Mouse (Mus musculus) small intestine, adult 2 months (tissue): ENCODE measurements around the gene Ift81. TPM values are rescaled to one million over a fixed set of nuclear protein-coding genes. Genes with fewer than 3 reads are reported as not detected.
"Not testable (repeated sequence)": the region's sequence is repeated elsewhere in the genome, so short reads cannot be mapped to it uniquely, and the experiment has no call there.

Experiments
- H3K27ac ChIP-seq: fragments of 200-500 bp; 2 replicates; pipeline ENCODE4 v1.5.1; 2012; ENCODE audit warnings: low read depth, low read length, control low read depth, inconsistent platforms; ENCODE audit not compliant: insufficient read depth
- H3K27me3 ChIP-seq: fragments of 200-500 bp; 2 replicates; pipeline ENCODE4 v1.6.1; 2012; ENCODE audit warnings: mild to moderate bottlenecking, moderate library complexity, low read length, inconsistent platforms; ENCODE audit not compliant: control insufficient read depth, insufficient read depth
- H3K36me3 ChIP-seq: fragments of 200-500 bp; 2 replicates; pipeline ENCODE4 v1.6.1; 2012; ENCODE audit warnings: mild to moderate bottlenecking, low read length, control low read depth, inconsistent platforms; ENCODE audit not compliant: control insufficient read depth, insufficient read depth
- H3K4me1 ChIP-seq: fragments of 200-500 bp; 2 replicates; pipeline ENCODE4 v1.6.1; 2012; ENCODE audit warnings: low read length, inconsistent platforms, mixed read lengths; ENCODE audit not compliant: control insufficient read depth, insufficient read depth, insufficient read length
- H3K4me3 ChIP-seq: fragments of 200-500 bp; 2 replicates; pipeline ENCODE4 v1.5.1; 2012; ENCODE audit warnings: low read depth, mild to moderate bottlenecking, control low read depth, inconsistent platforms, low read length, moderate library complexity
- CTCF ChIP-seq: fragments of 200-500 bp; IDR thresholded peaks from 2 replicates; pipeline ENCODE4 v1.5.1; 2012; ENCODE audit warnings: low read depth, mild to moderate bottlenecking, control low read depth, inconsistent platforms, low read length, moderate library complexity, mixed read lengths; ENCODE audit not compliant: insufficient replicate concordance, insufficient read length; ENCODE audit errors: extremely low read depth
- POLR2A ChIP-seq: fragments of 200-500 bp; IDR thresholded peaks from 2 replicates; pipeline ENCODE4 v1.6.1; 2012; ENCODE audit warnings: low read depth, mild to moderate bottlenecking, control low read depth, inconsistent platforms, low read length, moderate library complexity
- WGBS: fragments of 180-500 bp; shearing (Covaris S2); methylation state at CpG from one replicate; pipeline ENCODE4 v1.1.7; 2018; 5-methylcytosine and 5-hydroxymethylcytosine counted together
- polyA plus RNA-seq: library from polyadenylated mRNA; depleted of rRNA; stranded (reverse); fragments of >200 nt; gene quantifications from 2 replicates; pipeline ENCODE4 v1.2.3, GENCODE M21; 2012

The Ift81 gene
- polyA plus RNA-seq, 1 experiment, result 0.15 TPM

DNA sequence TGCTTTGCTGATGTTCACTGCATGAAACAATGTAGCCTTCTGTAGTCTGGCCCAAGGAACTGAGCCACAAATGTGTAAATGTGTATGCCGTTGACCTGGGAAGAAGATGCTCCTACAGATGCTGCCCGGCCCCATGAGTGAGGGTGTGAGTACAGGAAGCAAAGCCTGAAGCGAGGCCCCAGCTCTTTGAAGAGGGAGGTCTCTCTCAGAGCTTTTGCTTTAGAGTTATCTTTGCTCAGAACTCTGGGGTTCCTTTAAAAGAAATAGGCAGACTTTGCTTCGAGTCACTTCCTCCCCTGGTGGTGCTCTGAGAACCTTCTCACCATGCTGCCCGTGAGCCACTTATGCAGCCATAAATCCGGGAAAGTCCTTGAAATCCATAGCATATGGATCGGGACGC is 35.8 kb upstream of the Ift81 start:
- Histone ChIP-seq H3K27ac (peak overlapping the region; percentile 29; the same call in 1 of the 2 replicates), H3K4me3 (peak overlapping the region; percentile 39), H3K4me1 (peaks cover 1% of the 10 kb centered on the region), H3K27me3 (no peaks in the 10 kb centered on the region), H3K36me3 (no peaks in the 10 kb centered on the region)
- 70% methylated on average over 8 of the region's 8 CpGs for WGBS
- no peak for TF ChIP-seq CTCF
- TF ChIP-seq POLR2A, result no peak

DNA sequence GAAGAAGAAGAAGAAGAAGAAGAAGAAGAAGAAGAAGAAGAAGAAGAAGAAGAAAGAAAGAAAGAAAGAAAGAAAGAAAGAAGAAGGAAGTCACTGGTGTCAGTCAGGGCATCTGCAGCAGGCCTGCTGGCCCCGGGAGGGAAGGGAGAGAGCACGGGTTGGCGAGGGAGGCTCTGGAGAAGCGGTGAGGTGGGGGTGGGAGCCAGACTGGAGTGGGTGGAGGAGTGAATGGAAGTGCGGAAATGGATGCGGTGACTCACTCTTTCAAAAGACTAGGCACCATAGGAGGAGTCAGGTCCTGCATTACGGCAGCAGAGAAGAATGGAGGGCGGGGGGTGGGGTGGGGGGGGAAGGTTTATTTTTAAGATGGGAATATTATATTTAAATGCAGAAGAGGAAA is 34.9 kb upstream of the Ift81 start:
- H3K4me1 ChIP-seq, result peaks cover 2% of the 10 kb centered on the region
- H3K36me3 ChIP-seq, result no peaks in the 10 kb centered on the region
- H3K27me3 ChIP-seq, result no peaks in the 10 kb centered on the region
- H3K27ac ChIP-seq, result no peak overlapping the region
- WGBS, result 70% methylated on average over 8 of the region's 8 CpGs
- TF ChIP-seq CTCF (no peak), POLR2A (no peak)
- no peak overlapping the region for H3K4me3 ChIP-seq

DNA sequence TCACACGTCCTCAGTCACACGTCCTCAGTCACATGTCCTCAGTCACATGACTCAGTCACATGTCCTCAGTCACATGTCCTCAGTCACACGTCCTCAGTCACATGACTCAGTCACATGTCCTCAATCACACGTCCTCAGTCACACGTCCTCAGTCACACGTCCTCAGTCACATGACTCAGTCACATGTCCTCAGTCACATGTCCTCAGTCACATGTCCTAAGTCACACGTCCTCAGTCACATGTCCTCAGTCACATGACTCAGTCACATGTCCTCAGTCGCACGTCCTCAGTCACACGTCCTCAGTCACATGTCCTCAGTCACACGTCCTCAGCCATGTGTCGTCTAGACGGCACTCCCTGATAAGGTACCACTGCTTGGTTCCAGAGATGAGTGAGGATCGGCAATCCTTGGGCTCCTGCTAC is 33.6 kb upstream of the Ift81 start:
- 89% methylated on average over 14 of the region's 14 CpGs for WGBS
- H3K4me1 ChIP-seq, H3K36me3 ChIP-seq, H3K27ac ChIP-seq, H3K27me3 ChIP-seq, H3K4me3 ChIP-seq: not testable (repeated sequence)

DNA sequence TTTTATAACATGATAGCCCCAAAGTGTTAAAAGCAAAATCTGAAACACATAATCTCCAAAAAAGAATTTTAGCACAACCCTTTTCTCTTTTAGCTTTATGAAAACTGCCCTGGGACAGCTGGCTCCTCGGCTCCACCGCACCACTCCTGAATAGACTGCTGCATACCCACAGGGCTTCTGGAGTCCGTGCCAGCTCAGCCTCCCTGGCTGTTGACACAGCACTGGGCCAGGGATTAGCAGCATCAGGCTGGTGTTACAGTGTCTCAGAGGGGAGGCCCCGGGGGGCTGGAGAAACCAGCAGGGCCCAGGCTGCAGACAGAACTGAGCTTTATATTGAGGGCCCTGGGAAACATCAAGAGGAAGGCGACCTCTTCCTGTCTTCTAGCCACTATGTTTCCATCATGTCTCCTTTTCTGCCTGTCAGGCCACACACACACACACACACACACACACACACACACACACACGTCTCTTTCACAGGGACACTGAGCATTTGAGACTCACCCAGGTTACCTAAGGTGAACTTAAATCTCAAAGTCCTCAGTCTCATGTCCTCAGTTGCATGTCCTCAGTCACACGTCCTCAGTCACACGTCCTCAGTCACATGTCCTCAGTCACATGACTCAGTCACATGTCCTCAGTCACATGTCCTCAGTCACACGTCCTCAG is 33.1 kb upstream of the Ift81 start:
- Histone ChIP-seq H3K4me1 (peaks cover 7% of the 10 kb centered on the region), H3K36me3 (no peaks in the 10 kb centered on the region), H3K27ac (peak overlapping the region; percentile 26), H3K4me3 (no peak overlapping the region), H3K27me3 (no peaks in the 10 kb centered on the region)
- WGBS, result 72% methylated on average over 9 of the region's 9 CpGs
- no peak for TF ChIP-seq CTCF
- TF ChIP-seq POLR2A, result no peak

DNA sequence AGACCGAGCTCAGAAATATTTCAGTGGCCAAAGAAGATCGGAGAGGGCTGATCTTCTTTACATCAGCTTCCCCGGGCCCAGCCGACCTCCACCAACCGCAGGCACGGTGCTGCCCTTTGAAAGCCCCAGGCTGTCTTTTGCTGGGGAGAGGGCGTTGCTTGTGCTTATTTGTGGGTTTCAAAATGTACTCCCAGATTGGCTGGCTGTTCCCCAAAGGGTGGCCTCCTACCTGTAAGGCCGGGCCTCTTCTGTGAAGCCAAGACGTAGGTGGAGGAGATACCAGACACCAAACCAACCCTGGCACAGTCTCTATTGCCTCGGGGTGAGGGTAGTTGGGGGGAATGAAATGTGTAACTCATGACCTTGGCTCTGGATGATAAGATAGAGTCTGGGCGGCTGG is 31.7 kb upstream of the Ift81 start:
- H3K27ac ChIP-seq, result no peak overlapping the region
- peaks cover 7% of the 10 kb centered on the region for H3K4me1 ChIP-seq
- no peak overlapping the region for H3K4me3 ChIP-seq
- H3K27me3 ChIP-seq, result no peaks in the 10 kb centered on the region
- 75% methylated on average over 11 of the region's 11 CpGs for WGBS
- no peaks in the 10 kb centered on the region for H3K36me3 ChIP-seq
- no peak for TF ChIP-seq POLR2A
- no peak for TF ChIP-seq CTCF

DNA sequence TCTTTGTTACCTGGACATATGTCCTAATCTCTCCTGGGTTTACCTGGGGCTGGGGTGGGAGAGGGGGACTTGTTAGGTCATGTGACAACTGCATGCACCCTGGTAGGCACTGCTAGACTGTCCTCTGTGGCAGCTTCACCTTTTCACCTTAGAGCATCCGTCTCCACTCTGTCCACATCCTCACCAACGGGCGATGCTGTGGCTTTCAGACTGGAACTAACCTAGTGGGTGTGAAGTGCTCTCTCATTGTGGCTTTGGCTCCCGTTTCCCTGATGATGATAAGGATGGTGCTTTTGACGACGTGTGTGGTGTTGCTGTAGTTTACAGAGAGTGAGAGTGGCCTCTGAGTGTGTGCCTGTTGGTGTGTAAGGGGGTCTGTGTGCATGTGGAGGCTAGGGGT is 31.0 kb upstream of the Ift81 start:
- peaks cover 7% of the 10 kb centered on the region for H3K4me1 ChIP-seq
- no peaks in the 10 kb centered on the region for H3K27me3 ChIP-seq
- H3K27ac ChIP-seq, result no peak overlapping the region
- H3K4me3 ChIP-seq, result no peak overlapping the region
- no peaks in the 10 kb centered on the region for H3K36me3 ChIP-seq
- no peak for TF ChIP-seq CTCF
- TF ChIP-seq POLR2A, result no peak
- 59% methylated on average over 6 of the region's 6 CpGs for WGBS

DNA sequence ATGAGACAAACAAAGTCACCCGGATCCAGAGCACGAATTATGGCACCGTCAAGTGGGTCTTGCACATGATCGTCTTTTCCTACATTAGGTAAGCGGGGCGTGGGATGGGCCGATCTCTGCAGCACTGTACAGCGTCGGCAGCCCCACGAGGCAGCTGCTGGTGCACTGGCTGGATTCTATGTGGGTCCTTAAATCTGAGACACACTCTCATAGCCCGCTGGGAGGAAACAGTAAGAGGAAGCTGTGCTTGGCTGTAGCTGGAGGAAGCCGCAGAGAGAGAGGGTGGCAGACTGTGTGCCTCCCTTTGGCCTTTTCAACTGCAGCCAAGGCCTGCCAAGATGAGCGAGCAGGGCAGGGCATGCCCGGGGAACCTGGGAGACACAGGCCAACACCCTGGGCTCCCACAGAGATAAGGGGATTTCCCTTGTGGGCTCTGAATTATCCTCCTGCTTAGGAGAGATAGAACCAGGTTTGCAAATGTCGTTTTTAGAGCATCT is 29.8 kb upstream of the Ift81 start:
- Histone ChIP-seq H3K27me3 (no peaks in the 10 kb centered on the region), H3K36me3 (no peaks in the 10 kb centered on the region), H3K4me3 (peak overlapping the region; percentile 57), H3K4me1 (peaks cover 6% of the 10 kb centered on the region), H3K27ac (peak overlapping the region; percentile 74)
- 44% methylated on average over 15 of the region's 15 CpGs for WGBS
- TF ChIP-seq CTCF (no peak), POLR2A (no peak)
